Mouse (Mus musculus) stomach, embryonic 15.5 days (tissue): ENCODE measurements at regions not wholly inside any gene's neighbourhood (a gene's known extent, or its start where the extent isn't known, plus 50 kb on each side); places are given as distances from the start of the nearest gene placed in this dataset.

Experiments
- ATAC-seq: fragments of 200-750 bp; cut with Nextera tagmentation; 2 replicates; pipeline ENCODE4 v1.8.0; 2017; ENCODE audit warnings: low read depth, moderate number of reproducible peaks, moderate TSS enrichment; ENCODE audit not compliant: insufficient read depth, low FRiP score
- H3K27ac ChIP-seq: fragments of 300-500 bp; sonication (generic); 2 replicates; pipeline ENCODE4 v1.5.1; 2015; ENCODE audit warnings: mild to moderate bottlenecking, inconsistent platforms
- H3K27me3 ChIP-seq: fragments of 300-500 bp; sonication (generic); replicated peaks from 2 replicates; pipeline ENCODE4 v1.6.1; 2015; ENCODE audit warnings: inconsistent platforms
- H3K36me3 ChIP-seq: fragments of 300-500 bp; sonication (generic); 2 replicates; pipeline ENCODE4 v1.6.1; 2015; ENCODE audit warnings: inconsistent platforms
- H3K4me1 ChIP-seq: fragments of 300-500 bp; sonication (generic); 2 replicates; pipeline ENCODE4 v1.6.1; 2015; ENCODE audit warnings: inconsistent platforms
- H3K4me2 ChIP-seq: fragments of 300-500 bp; sonication (generic); 2 replicates; pipeline ENCODE4 v1.6.1; 2015; ENCODE audit warnings: mild to moderate bottlenecking, inconsistent platforms
- H3K4me3 ChIP-seq: fragments of 300-500 bp; sonication (generic); replicated peaks from 2 replicates; pipeline ENCODE4 v1.5.1; 2015; ENCODE audit warnings: inconsistent platforms
- H3K9ac ChIP-seq: fragments of 300-500 bp; sonication (generic); 2 replicates; pipeline ENCODE4 v1.6.1; 2015; ENCODE audit warnings: inconsistent platforms
- H3K9me3 ChIP-seq: fragments of 300-500 bp; sonication (generic); 2 replicates; pipeline ENCODE4 v1.6.1; 2016; ENCODE audit warnings: inconsistent platforms
- WGBS: fragments of 180-500 bp; shearing (Covaris S2); methylation state at CpG from one replicate; pipeline ENCODE4 v1.1.7; 2015; 5-methylcytosine and 5-hydroxymethylcytosine counted together

- Histone ChIP-seq H3K27ac (no peak overlapping the region), H3K9ac (no peak overlapping the region), H3K4me2 (no peak overlapping the region), H3K4me1 (no peaks in the 10 kb centered on the region), H3K36me3 (no peaks in the 10 kb centered on the region), H3K9me3 (no peaks in the 10 kb centered on the region), H3K4me3 (no peak overlapping the region), H3K27me3 (no peaks in the 10 kb centered on the region)
- ATAC-seq, result no peak
- WGBS, result 73% methylated on average over 5 of the region's 5 CpGs
Measured at GRCm38 (mm10) chr14:108152981-108153380, 761.0 kb downstream of the Slitrk1 start.

- no peaks in the 10 kb centered on the region for H3K36me3 ChIP-seq
- no peaks in the 10 kb centered on the region for H3K27me3 ChIP-seq
- H3K4me3 ChIP-seq, result no peak overlapping the region
- H3K27ac ChIP-seq, result no peak overlapping the region
- WGBS, result 87% methylated on average over 2 of the region's 2 CpGs
- H3K4me1 ChIP-seq, result no peaks in the 10 kb centered on the region
- no peaks in the 10 kb centered on the region for H3K9me3 ChIP-seq
- no peak overlapping the region for H3K4me2 ChIP-seq
- ATAC-seq, result no peak
- H3K9ac ChIP-seq, result no peak overlapping the region
Measured at GRCm38 (mm10) chr14:108123147-108123546, 790.8 kb downstream of the Slitrk1 start.

GRCm38 (mm10) chr14:108105009-108105408, 808.9 kb downstream of the Slitrk1 start:
- H3K27me3 ChIP-seq, result no peaks in the 10 kb centered on the region
- no peak for ATAC-seq
- no peak overlapping the region for H3K27ac ChIP-seq
- 72% methylated on average over 2 of the region's 2 CpGs for WGBS
- no peak overlapping the region for H3K9ac ChIP-seq
- no peaks in the 10 kb centered on the region for H3K36me3 ChIP-seq
- H3K4me2 ChIP-seq, result no peak overlapping the region
- no peaks in the 10 kb centered on the region for H3K4me1 ChIP-seq
- H3K9me3 ChIP-seq, result no peaks in the 10 kb centered on the region
- no peak overlapping the region for H3K4me3 ChIP-seq

GRCm38 (mm10) chr14:108090965-108091364, 823.0 kb downstream of the Slitrk1 start:
- no peaks in the 10 kb centered on the region for H3K36me3 ChIP-seq
- H3K9me3 ChIP-seq, result no peaks in the 10 kb centered on the region
- no peak overlapping the region for H3K27ac ChIP-seq
- 71% methylated on average over 2 of the region's 2 CpGs for WGBS
- no peak overlapping the region for H3K4me2 ChIP-seq
- H3K4me3 ChIP-seq, result no peak overlapping the region
- H3K4me1 ChIP-seq, result no peaks in the 10 kb centered on the region
- no peak overlapping the region for H3K9ac ChIP-seq
- no peak for ATAC-seq
- H3K27me3 ChIP-seq, result no peaks in the 10 kb centered on the region

- Histone ChIP-seq H3K9ac (no peak overlapping the region), H3K27ac (no peak overlapping the region)
- WGBS, result 94% methylated on average over 2 of the region's 2 CpGs
Measured at GRCm38 (mm10) chr14:108049997-108050396, 864.0 kb downstream of the Slitrk1 start.

GRCm38 (mm10) chr14:108035959-108036358, 878.0 kb downstream of the Slitrk1 start:
- Histone ChIP-seq H3K4me3 (no peak overlapping the region), H3K9me3 (no peaks in the 10 kb centered on the region), H3K4me2 (no peak overlapping the region), H3K27me3 (no peaks in the 10 kb centered on the region), H3K4me1 (no peaks in the 10 kb centered on the region), H3K27ac (no peak overlapping the region), H3K9ac (no peak overlapping the region), H3K36me3 (no peaks in the 10 kb centered on the region)
- no peak for ATAC-seq
- WGBS, result 81% methylated on average over 1 of the region's 1 CpGs

More at GRCm38 (mm10) chr14:108049997-108050396, 864.0 kb downstream of the Slitrk1 start:
- H3K4me2 ChIP-seq, result no peak overlapping the region
- ATAC-seq, result no peak
- no peaks in the 10 kb centered on the region for H3K27me3 ChIP-seq
- H3K4me1 ChIP-seq, result no peaks in the 10 kb centered on the region
- no peaks in the 10 kb centered on the region for H3K36me3 ChIP-seq
- no peak overlapping the region for H3K4me3 ChIP-seq
- H3K9me3 ChIP-seq, result no peaks in the 10 kb centered on the region

GRCm38 (mm10) chr14:108034162-108034561, 879.8 kb downstream of the Slitrk1 start:
- ATAC-seq, result no peak
- no peak overlapping the region for H3K4me3 ChIP-seq
- no peak overlapping the region for H3K27ac ChIP-seq
- H3K27me3 ChIP-seq, result no peaks in the 10 kb centered on the region
- no peaks in the 10 kb centered on the region for H3K36me3 ChIP-seq
- H3K4me1 ChIP-seq, result no peaks in the 10 kb centered on the region
- H3K4me2 ChIP-seq, result no peak overlapping the region
- no peaks in the 10 kb centered on the region for H3K9me3 ChIP-seq
- H3K9ac ChIP-seq, result no peak overlapping the region
- WGBS, result 37% methylated on average over 1 of the region's 1 CpGs

- Histone ChIP-seq H3K9ac (no peak overlapping the region), H3K27me3 (no peaks in the 10 kb centered on the region), H3K4me2 (no peak overlapping the region), H3K27ac (no peak overlapping the region), H3K4me3 (no peak overlapping the region), H3K9me3 (no peaks in the 10 kb centered on the region), H3K4me1 (no peaks in the 10 kb centered on the region), H3K36me3 (no peaks in the 10 kb centered on the region)
- no peak for ATAC-seq
- 62% methylated on average over 3 of the region's 3 CpGs for WGBS
Measured at GRCm38 (mm10) chr14:108022551-108022950, 891.4 kb downstream of the Slitrk1 start.

- Histone ChIP-seq H3K9ac (no peak overlapping the region), H3K9me3 (no peaks in the 10 kb centered on the region), H3K4me1 (no peaks in the 10 kb centered on the region), H3K27me3 (no peaks in the 10 kb centered on the region), H3K27ac (no peak overlapping the region), H3K4me2 (no peak overlapping the region), H3K36me3 (no peaks in the 10 kb centered on the region), H3K4me3 (no peak overlapping the region)
- ATAC-seq, result no peak
- WGBS, result 30% methylated on average over 1 of the region's 1 CpGs
Measured at GRCm38 (mm10) chr14:108022066-108022465, 891.9 kb downstream of the Slitrk1 start.

- Histone ChIP-seq H3K9ac (no peak overlapping the region), H3K36me3 (no peaks in the 10 kb centered on the region), H3K4me3 (no peak overlapping the region), H3K27me3 (no peaks in the 10 kb centered on the region), H3K27ac (no peak overlapping the region), H3K4me1 (no peaks in the 10 kb centered on the region), H3K4me2 (no peak overlapping the region), H3K9me3 (no peaks in the 10 kb centered on the region)
- no peak for ATAC-seq
- 80% methylated on average over 7 of the region's 7 CpGs for WGBS
Measured at GRCm38 (mm10) chr14:108021331-108021730, 892.6 kb downstream of the Slitrk1 start.

GRCm38 (mm10) chr14:107987752-107988285, 926.1 kb downstream of the Slitrk1 start:
- Histone ChIP-seq H3K27me3 (no peaks in the 10 kb centered on the region), H3K4me1 (no peaks in the 10 kb centered on the region), H3K36me3 (no peaks in the 10 kb centered on the region), H3K4me3 (no peak overlapping the region), H3K4me2 (no peak overlapping the region), H3K9ac (no peak overlapping the region), H3K9me3 (no peaks in the 10 kb centered on the region), H3K27ac (no peak overlapping the region)
- no peak for ATAC-seq

GRCm38 (mm10) chr14:107978141-107978540, 935.8 kb downstream of the Slitrk1 start:
- 87% methylated on average over 3 of the region's 3 CpGs for WGBS
- Histone ChIP-seq H3K27me3 (no peaks in the 10 kb centered on the region), H3K4me1 (no peaks in the 10 kb centered on the region), H3K4me3 (no peak overlapping the region), H3K36me3 (no peaks in the 10 kb centered on the region), H3K27ac (no peak overlapping the region), H3K9ac (no peak overlapping the region), H3K9me3 (no peaks in the 10 kb centered on the region), H3K4me2 (no peak overlapping the region)
- ATAC-seq, result no peak

- Histone ChIP-seq H3K4me1 (no peaks in the 10 kb centered on the region), H3K36me3 (no peaks in the 10 kb centered on the region), H3K27me3 (no peaks in the 10 kb centered on the region), H3K9me3 (no peaks in the 10 kb centered on the region), H3K9ac (no peak overlapping the region), H3K27ac (no peak overlapping the region), H3K4me2 (no peak overlapping the region), H3K4me3 (no peak overlapping the region)
- ATAC-seq, result no peak
- 55% methylated on average over 1 of the region's 1 CpGs for WGBS
Measured at GRCm38 (mm10) chr14:107952076-107952475, 961.9 kb downstream of the Slitrk1 start.
